Mouse (Mus musculus) hindbrain, embryonic 11.5 days (tissue): Measurements from ENCODE around the gene Oasl1. TPM values are rescaled to one million over a fixed set of nuclear protein-coding genes. Genes with fewer than 3 reads are reported as not detected.

Experiments
- ATAC-seq: fragments of 200-750 bp; cut with Nextera tagmentation; 2 replicates; pipeline ENCODE4 v1.8.0; 2017; ENCODE audit warnings: mild to moderate bottlenecking, moderate TSS enrichment, moderate library complexity; ENCODE audit not compliant: low FRiP score
- DNase-seq: peaks from one replicate; pipeline ENCODE4 v3.0.0-alpha.2; 2015; ENCODE audit warnings: low spot score
- H3K27ac ChIP-seq: fragments of 300-500 bp; sonication (generic); 2 replicates; pipeline ENCODE4 v1.5.1; 2014; ENCODE audit warnings: mild to moderate bottlenecking, low read depth, low read length
- H3K27me3 ChIP-seq: fragments of 300-500 bp; sonication (generic); 2 replicates; pipeline ENCODE4 v1.6.1; 2014; ENCODE audit warnings: mild to moderate bottlenecking, low read length, moderate library complexity, mixed read lengths; ENCODE audit not compliant: control insufficient read depth, insufficient read depth
- H3K36me3 ChIP-seq: fragments of 300-500 bp; sonication (generic); 2 replicates; pipeline ENCODE4 v1.6.1; 2014; ENCODE audit warnings: mild to moderate bottlenecking, low read length, moderate library complexity, mixed read lengths; ENCODE audit not compliant: control insufficient read depth, insufficient read depth
- H3K4me1 ChIP-seq: fragments of 300-500 bp; sonication (generic); replicated peaks from 2 replicates; pipeline ENCODE4 v1.6.1; 2014; ENCODE audit warnings: low read length, mixed read lengths; ENCODE audit not compliant: control insufficient read depth, insufficient read depth
- H3K4me2 ChIP-seq: fragments of 300-500 bp; sonication (generic); replicated peaks from 2 replicates; pipeline ENCODE4 v1.6.1; 2014; ENCODE audit warnings: mild to moderate bottlenecking, low read depth, low read length
- H3K4me3 ChIP-seq: fragments of 300-500 bp; sonication (generic); 2 replicates; pipeline ENCODE4 v1.5.1; 2014; ENCODE audit warnings: low read depth, low read length
- H3K9ac ChIP-seq: fragments of 300-500 bp; sonication (generic); 2 replicates; pipeline ENCODE4 v1.6.1; 2014; ENCODE audit warnings: low read depth, low read length
- H3K9me3 ChIP-seq: fragments of 300-500 bp; sonication (generic); 2 replicates; pipeline ENCODE4 v1.6.1; 2016; ENCODE audit warnings: low read length; ENCODE audit not compliant: control insufficient read depth
- WGBS: fragments of 180-500 bp; shearing (Covaris S2); extraction: QIAGEN DNeasy Blood & Tissue Kit; methylation state at CpG from one replicate; pipeline ENCODE4 v1.1.7; 2014; 5-methylcytosine and 5-hydroxymethylcytosine counted together
- polyA plus RNA-seq: library from polyadenylated mRNA; unstranded; fragments of >200 nt; fragmentation: Nextera tagmentation; extraction: Ambion mirVana; gene quantifications from 2 replicates; pipeline ENCODE4 v1.2.1, GENCODE M21; 2014

Oasl1 gene
- polyA plus RNA-seq, 1 experiment from 2014 or later: 0.25 TPM

- WGBS: 83% methylated on average over 4 of the region's 4 CpGs
- H3K4me3 ChIP-seq: no peak overlapping the region
- no peaks in the 10 kb centered on the region; the same call in 1 of the 2 replicates for H3K4me1 ChIP-seq
- H3K27ac ChIP-seq: no peak overlapping the region
- H3K27me3 ChIP-seq: no peaks in the 10 kb centered on the region
- no peaks in the 10 kb centered on the region for H3K9me3 ChIP-seq
- ATAC-seq: no peak
- no peak overlapping the region for H3K9ac ChIP-seq
- H3K4me2 ChIP-seq: no peak overlapping the region
- H3K36me3 ChIP-seq: no peaks in the 10 kb centered on the region
- DNase-seq: no peak
These were observed 27.5 kb upstream of the Oasl1 start for GRCm38 (mm10) chr5:114895542-114895941.

GRCm38 (mm10) chr5:114896688-114897373, 26.2 kb upstream of the Oasl1 start, which contains the start of gene Oasl2:
Gene Oasl2 (plus strand): TSS chr5:114896936.
- Histone ChIP-seq H3K4me3 (no peak within 1 kb of the TSS), H3K9ac (no peak within 1 kb of the TSS), H3K27ac (no peak within 1 kb of the TSS), H3K4me2 (no peak within 1 kb of the TSS), H3K27me3 (no peaks in the 10 kb centered on the region), H3K4me1 (no peaks in the 10 kb centered on the region; the same call in 1 of the 2 replicates), H3K36me3 (no peaks in the 10 kb centered on the region), H3K9me3 (no peaks in the 10 kb centered on the region)
- ATAC-seq (no peak), DNase-seq (peak; percentile 3)
- WGBS: 70% methylated on average over 13 of the region's 13 CpGs

GRCm38 (mm10) chr5:114897374-114897793, 25.7 kb upstream of the Oasl1 start:
- no peaks in the 10 kb centered on the region; the same call in 1 of the 2 replicates for H3K4me1 ChIP-seq
- ATAC-seq (no peak), DNase-seq (no peak)
- 14% methylated on average over 7 of the region's 7 CpGs for WGBS
- no peak overlapping the region for H3K27ac ChIP-seq
- H3K9ac ChIP-seq: no peak overlapping the region
- H3K4me2 ChIP-seq: no peak overlapping the region
- H3K36me3 ChIP-seq: no peaks in the 10 kb centered on the region
- H3K9me3 ChIP-seq: no peaks in the 10 kb centered on the region
- H3K4me3 ChIP-seq: no peak overlapping the region
- no peaks in the 10 kb centered on the region for H3K27me3 ChIP-seq

- no peaks in the 10 kb centered on the region for H3K36me3 ChIP-seq
- no peak overlapping the region for H3K27ac ChIP-seq
- H3K4me3 ChIP-seq: no peak overlapping the region
- WGBS: 87% methylated on average over 7 of the region's 7 CpGs
- H3K4me2 ChIP-seq: no peak overlapping the region
- H3K27me3 ChIP-seq: no peaks in the 10 kb centered on the region
- H3K4me1 ChIP-seq: no peaks in the 10 kb centered on the region; the same call in 1 of the 2 replicates
- H3K9me3 ChIP-seq: no peaks in the 10 kb centered on the region
- DNase-seq: no peak
- no peak overlapping the region for H3K9ac ChIP-seq
- ATAC-seq: no peak
These were observed 24.2 kb upstream of the Oasl1 start for GRCm38 (mm10) chr5:114898857-114899256.

GRCm38 (mm10) chr5:114902413-114902812, 20.6 kb upstream of the Oasl1 start:
- Histone ChIP-seq H3K9ac (no peak overlapping the region), H3K4me3 (no peak overlapping the region), H3K27me3 (no peaks in the 10 kb centered on the region), H3K4me2 (no peak overlapping the region), H3K9me3 (no peaks in the 10 kb centered on the region), H3K36me3 (no peaks in the 10 kb centered on the region), H3K27ac (no peak overlapping the region), H3K4me1 (no peaks in the 10 kb centered on the region; the same call in 1 of the 2 replicates)
- ATAC-seq: no peak
- DNase-seq: peak; percentile 66
- 40% methylated on average over 1 of the region's 1 CpGs for WGBS

- Histone ChIP-seq H3K4me3 (no peak overlapping the region), H3K9me3 (no peaks in the 10 kb centered on the region), H3K36me3 (no peaks in the 10 kb centered on the region), H3K4me2 (no peak overlapping the region), H3K9ac (no peak overlapping the region), H3K27ac (no peak overlapping the region), H3K27me3 (no peaks in the 10 kb centered on the region), H3K4me1 (no peaks in the 10 kb centered on the region)
- ATAC-seq (no peak), DNase-seq (peak; percentile 11)
- 50% methylated on average over 13 of the region's 13 CpGs for WGBS
These were observed 14.3 kb upstream of the Oasl1 start for GRCm38 (mm10) chr5:114908598-114909305.

GRCm38 (mm10) chr5:114913686-114914085, 9.4 kb upstream of the Oasl1 start:
- no peak overlapping the region for H3K9ac ChIP-seq
- H3K27me3 ChIP-seq: no peaks in the 10 kb centered on the region
- H3K4me1 ChIP-seq: no peaks in the 10 kb centered on the region
- ATAC-seq (no peak), DNase-seq (no peak)
- H3K4me2 ChIP-seq: no peak overlapping the region
- WGBS: 78% methylated on average over 4 of the region's 4 CpGs
- no peak overlapping the region for H3K4me3 ChIP-seq
- no peaks in the 10 kb centered on the region for H3K9me3 ChIP-seq
- H3K27ac ChIP-seq: no peak overlapping the region
- H3K36me3 ChIP-seq: no peaks in the 10 kb centered on the region

- no peak overlapping the region for H3K27ac ChIP-seq
- WGBS: 90% methylated on average over 8 of the region's 8 CpGs
- no peaks in the 10 kb centered on the region for H3K9me3 ChIP-seq
- H3K36me3 ChIP-seq: no peaks in the 10 kb centered on the region
- ATAC-seq: no peak
- H3K4me1 ChIP-seq: no peaks in the 10 kb centered on the region
- no peak for DNase-seq
- H3K27me3 ChIP-seq: no peaks in the 10 kb centered on the region
- no peak overlapping the region for H3K9ac ChIP-seq
- no peak overlapping the region for H3K4me3 ChIP-seq
- no peak overlapping the region for H3K4me2 ChIP-seq
These were observed 8.2 kb upstream of the Oasl1 start for GRCm38 (mm10) chr5:114914855-114915254.

GRCm38 (mm10) chr5:114915854-114916253, 7.2 kb upstream of the Oasl1 start:
- no peaks in the 10 kb centered on the region for H3K36me3 ChIP-seq
- no peaks in the 10 kb centered on the region for H3K27me3 ChIP-seq
- no peak overlapping the region for H3K9ac ChIP-seq
- no peak overlapping the region for H3K27ac ChIP-seq
- no peak for ATAC-seq
- H3K9me3 ChIP-seq: no peaks in the 10 kb centered on the region
- H3K4me2 ChIP-seq: no peak overlapping the region
- no peaks in the 10 kb centered on the region for H3K4me1 ChIP-seq
- DNase-seq: no peak
- 82% methylated on average over 5 of the region's 5 CpGs for WGBS
- no peak overlapping the region for H3K4me3 ChIP-seq
